Mouse (Mus musculus): Measurements from ENCODE around the gene Zfp617.
A peak's percentile ranks its signal among the peaks of the same experiment; 100 is the strongest.
"Not testable (repeated sequence)": the region's sequence is repeated elsewhere in the genome, so short reads cannot be mapped to it uniquely, and the experiment has no call there.

Zfp617 gene

DNA sequence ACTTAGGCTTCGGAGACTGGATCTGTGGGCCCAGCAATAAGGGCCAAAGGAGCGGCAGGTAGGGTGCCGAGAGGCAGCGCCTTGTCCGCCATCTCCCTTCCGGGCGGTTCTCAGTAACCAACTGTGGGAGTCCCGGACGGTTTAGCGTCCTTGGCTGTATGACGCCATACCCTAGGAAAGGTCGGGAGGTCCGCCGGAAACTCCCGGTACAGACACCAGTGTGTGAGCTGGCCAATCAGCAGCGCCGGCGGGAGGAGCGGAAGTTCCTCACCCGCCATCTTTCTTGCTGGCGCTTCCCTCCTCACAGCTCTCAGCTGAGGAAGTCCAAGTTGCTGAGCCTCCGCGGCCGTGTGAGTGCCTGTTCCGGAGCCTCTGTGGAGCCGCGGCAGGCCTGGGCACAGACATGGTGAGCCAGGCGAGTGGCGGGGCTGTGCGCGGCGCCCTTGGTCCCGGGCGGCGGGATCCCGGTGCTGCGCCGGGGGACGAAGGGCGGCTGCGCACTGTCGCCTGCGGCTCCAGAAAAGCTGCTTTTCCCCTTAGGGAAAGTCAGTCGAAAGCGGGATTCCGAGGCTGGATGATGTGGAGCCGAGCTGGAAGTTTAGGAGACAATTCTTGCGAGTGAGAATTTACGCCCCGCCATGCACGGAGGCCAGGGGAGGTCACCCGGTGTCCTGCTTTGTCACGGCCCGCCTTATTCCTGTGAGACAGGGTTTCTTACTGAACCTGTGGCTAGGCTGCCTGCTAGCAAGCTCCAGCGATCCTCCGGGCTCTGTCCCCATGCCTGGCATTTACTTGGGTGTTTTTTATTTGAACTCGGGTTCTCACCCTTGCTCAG, 14.3 kb downstream of the Zfp617 start:
- TF ChIP-seq CTCF (conservative IDR thresholded peaks at IDR 0.05; ENCODE audit: low read length) (no peak), NANOG (IDR thresholded peaks at IDR 0.05; ENCODE audit: borderline replicate concordance, low read length) (no peak), POU5F1 (IDR thresholded peaks at IDR 0.05; ENCODE audit: borderline replicate concordance, low read length) (no peak)
- Histone ChIP-seq H3K9me3 (ENCODE audit: low read length) (no peaks in the 10 kb centered on the region), H3K36me3 (ENCODE audit: insufficient read depth, low read length) (peaks cover 20% of the 10 kb centered on the region), H3K27me3 (ENCODE audit: insufficient read depth, low read length) (no peaks in the 10 kb centered on the region), H3K4me1 (replicated peaks; ENCODE audit: low read depth, low read length) (peaks cover 13% of the 10 kb centered on the region), H3K4me3 (replicated peaks; ENCODE audit: low read length) (peak overlapping the region; percentile 93)

DNA sequence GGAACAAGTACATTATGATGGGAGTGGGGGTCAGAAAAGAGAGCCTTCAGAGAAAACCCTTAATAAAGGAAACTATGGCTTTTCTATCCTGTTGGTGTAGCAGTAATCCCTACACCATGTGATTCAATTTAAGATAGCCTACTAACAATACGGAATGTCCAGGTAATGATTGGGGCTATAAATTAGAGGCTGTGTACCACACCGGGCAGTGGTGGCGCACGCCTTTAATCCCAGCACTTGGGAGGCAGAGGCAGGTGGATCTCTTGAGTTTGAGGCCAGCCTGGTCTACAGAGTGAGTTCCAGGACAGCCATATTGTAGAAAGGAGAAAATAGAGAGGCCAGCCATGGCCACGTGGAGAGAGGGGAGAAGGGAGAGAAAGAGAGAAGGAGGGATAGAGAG, 17.4 kb downstream of the Zfp617 start:
- Histone ChIP-seq H3K4me1 (replicated peaks; ENCODE audit: low read depth, low read length) (peaks cover 13% of the 10 kb centered on the region), H3K36me3 (ENCODE audit: insufficient read depth, low read length) (peaks cover 45% of the 10 kb centered on the region), H3K27me3 (ENCODE audit: insufficient read depth, low read length) (no peaks in the 10 kb centered on the region), H3K4me3 (replicated peaks; ENCODE audit: low read length) (no peak overlapping the region), H3K9me3 (ENCODE audit: low read length) (no peaks in the 10 kb centered on the region)
- TF ChIP-seq CTCF (conservative IDR thresholded peaks at IDR 0.05; ENCODE audit: low read length) (no peak), NANOG (IDR thresholded peaks at IDR 0.05; ENCODE audit: borderline replicate concordance, low read length) (no peak), POU5F1 (IDR thresholded peaks at IDR 0.05; ENCODE audit: borderline replicate concordance, low read length) (no peak)

GRCm38 (mm10) chr8:71926551-71926950, 18.1 kb downstream of the Zfp617 start:
- H3K27me3 ChIP-seq (ENCODE audit: insufficient read depth, low read length): no peaks in the 10 kb centered on the region
- H3K4me1 ChIP-seq (replicated peaks; ENCODE audit: low read depth, low read length): peaks cover 13% of the 10 kb centered on the region
- peaks cover 51% of the 10 kb centered on the region for H3K36me3 ChIP-seq (ENCODE audit: insufficient read depth, low read length)
- H3K9me3 ChIP-seq (ENCODE audit: low read length): no peaks in the 10 kb centered on the region
- H3K4me3 ChIP-seq (replicated peaks; ENCODE audit: low read length): no peak overlapping the region
- TF ChIP-seq POU5F1 (IDR thresholded peaks at IDR 0.05; ENCODE audit: borderline replicate concordance, low read length): no peak
- no peak for TF ChIP-seq CTCF (conservative IDR thresholded peaks at IDR 0.05; ENCODE audit: low read length)
- TF ChIP-seq NANOG (IDR thresholded peaks at IDR 0.05; ENCODE audit: borderline replicate concordance, low read length): no peak

DNA sequence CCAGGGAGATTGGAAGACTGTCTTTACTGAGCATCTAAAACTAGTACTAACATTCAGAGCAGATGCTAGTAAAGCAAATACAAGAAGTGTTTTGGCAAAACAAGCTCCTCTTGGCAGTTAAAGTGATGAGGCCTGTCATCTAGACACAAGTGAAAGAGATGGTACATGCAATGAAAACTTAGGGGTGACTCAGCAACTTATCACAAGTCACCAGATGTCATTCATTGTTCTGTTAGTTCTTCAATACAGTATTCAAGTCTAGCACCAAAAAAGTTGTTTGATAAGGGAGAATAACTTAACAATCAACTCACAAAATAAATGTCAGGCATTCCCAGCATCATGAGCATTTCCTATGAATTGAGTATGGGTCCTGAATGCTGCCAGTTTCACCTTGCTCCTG, 19.3 kb downstream of the Zfp617 start:
- TF ChIP-seq CTCF (conservative IDR thresholded peaks at IDR 0.05; ENCODE audit: low read length) (no peak), POU5F1 (IDR thresholded peaks at IDR 0.05; ENCODE audit: borderline replicate concordance, low read length) (no peak), NANOG (IDR thresholded peaks at IDR 0.05; ENCODE audit: borderline replicate concordance, low read length) (no peak)
- Histone ChIP-seq H3K27me3 (ENCODE audit: insufficient read depth, low read length) (no peaks in the 10 kb centered on the region), H3K36me3 (ENCODE audit: insufficient read depth, low read length) (peaks cover 55% of the 10 kb centered on the region), H3K4me3 (replicated peaks; ENCODE audit: low read length) (no peak overlapping the region), H3K4me1 (replicated peaks; ENCODE audit: low read depth, low read length) (peaks cover 13% of the 10 kb centered on the region), H3K9me3 (ENCODE audit: low read length) (no peaks in the 10 kb centered on the region)

- peaks cover 30% of the 10 kb centered on the region for H3K9me3 ChIP-seq (ENCODE audit: low read length)
- not testable (repeated sequence) for H3K36me3 ChIP-seq (ENCODE audit: insufficient read depth, low read length); H3K4me1 ChIP-seq (replicated peaks; ENCODE audit: low read depth, low read length); H3K27me3 ChIP-seq (ENCODE audit: insufficient read depth, low read length); H3K4me3 ChIP-seq (replicated peaks; ENCODE audit: low read length)
Measured at GRCm38 (mm10) chr8:71938037-71938436, 29.6 kb downstream of the Zfp617 start.

- TF ChIP-seq POU5F1 (IDR thresholded peaks at IDR 0.05; ENCODE audit: borderline replicate concordance, low read length) (no peak), CTCF (conservative IDR thresholded peaks at IDR 0.05; ENCODE audit: low read length) (no peak), NANOG (IDR thresholded peaks at IDR 0.05; ENCODE audit: borderline replicate concordance, low read length) (no peak)
- no peaks in the 10 kb centered on the region for H3K36me3 ChIP-seq (ENCODE audit: insufficient read depth, low read length)
- H3K4me3 ChIP-seq (replicated peaks; ENCODE audit: low read length): no peak overlapping the region
- no peaks in the 10 kb centered on the region; the same call in 1 of the 2 replicates for H3K4me1 ChIP-seq (replicated peaks; ENCODE audit: low read depth, low read length)
- peaks cover 16% of the 10 kb centered on the region for H3K9me3 ChIP-seq (ENCODE audit: low read length)
- H3K27me3 ChIP-seq (ENCODE audit: insufficient read depth, low read length): peaks cover 17% of the 10 kb centered on the region
Measured at GRCm38 (mm10) chr8:71940293-71941208, 32.1 kb downstream of the Zfp617 start.

- H3K4me3 ChIP-seq (replicated peaks; ENCODE audit: low read length): no peak overlapping the region
- TF ChIP-seq CTCF (conservative IDR thresholded peaks at IDR 0.05; ENCODE audit: low read length): no peak
- TF ChIP-seq POU5F1 (IDR thresholded peaks at IDR 0.05; ENCODE audit: borderline replicate concordance, low read length): no peak
- no peak for TF ChIP-seq NANOG (IDR thresholded peaks at IDR 0.05; ENCODE audit: borderline replicate concordance, low read length)
Measured at GRCm38 (mm10) chr8:71941776-71942175, 33.3 kb downstream of the Zfp617 start.

DNA sequence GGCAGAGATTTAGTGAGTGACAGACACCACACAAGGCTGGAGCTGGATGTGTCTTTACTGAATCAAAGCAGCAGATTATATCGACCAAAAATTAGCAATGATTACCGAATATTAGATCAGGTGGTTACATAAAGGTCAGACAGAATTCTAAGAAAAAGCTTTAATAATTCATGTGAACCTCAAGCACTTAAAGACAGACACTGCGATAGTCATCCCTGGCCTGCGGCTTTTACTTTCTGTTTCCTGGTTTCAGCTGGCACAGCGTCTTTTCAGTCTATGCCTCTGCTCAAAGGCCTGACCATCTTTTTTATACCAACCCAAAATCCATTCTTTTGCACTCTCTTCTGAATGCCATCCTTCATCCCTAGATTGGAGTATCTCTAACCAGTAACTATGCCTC, 40.2 kb downstream of the Zfp617 start:
- Histone ChIP-seq H3K4me3 (replicated peaks; ENCODE audit: low read length) (no peak overlapping the region), H3K36me3 (ENCODE audit: insufficient read depth, low read length) (peaks cover 12% of the 10 kb centered on the region), H3K27me3 (ENCODE audit: insufficient read depth, low read length) (peaks cover 16% of the 10 kb centered on the region), H3K4me1 (replicated peaks; ENCODE audit: low read depth, low read length) (peaks cover 19% of the 10 kb centered on the region), H3K9me3 (ENCODE audit: low read length) (peaks cover 16% of the 10 kb centered on the region)
- TF ChIP-seq POU5F1 (IDR thresholded peaks at IDR 0.05; ENCODE audit: borderline replicate concordance, low read length) (no peak), NANOG (IDR thresholded peaks at IDR 0.05; ENCODE audit: borderline replicate concordance, low read length) (no peak), CTCF (conservative IDR thresholded peaks at IDR 0.05; ENCODE audit: low read length) (no peak)

More at GRCm38 (mm10) chr8:71941776-71942175, 33.3 kb downstream of the Zfp617 start:
- H3K27me3 ChIP-seq (ENCODE audit: insufficient read depth, low read length): peaks cover 19% of the 10 kb centered on the region
- no peaks in the 10 kb centered on the region; the same call in 1 of the 2 replicates for H3K4me1 ChIP-seq (replicated peaks; ENCODE audit: low read depth, low read length)
- peaks cover 6% of the 10 kb centered on the region; the same call in 1 of the 2 replicates for H3K9me3 ChIP-seq (ENCODE audit: low read length)
- H3K36me3 ChIP-seq (ENCODE audit: insufficient read depth, low read length): no peaks in the 10 kb centered on the region

Data from E14TG2a.4 (cell line).